Mouse (Mus musculus): ENCODE results near the gene Cyb5b. TPM values are rescaled to one million over a fixed set of nuclear protein-coding genes. Genes with fewer than 3 reads are reported as not detected.
"Not testable (repeated sequence)": the region's sequence is repeated elsewhere in the genome, so short reads cannot be mapped to it uniquely, and the experiment has no call there.

The Cyb5b gene
- 10 to 100 TPM; 83.4 to 84.5 TPM for total RNA-seq (2021)
- long read RNA-seq, experiment 1, full-length matches to known transcripts, result 117 of 154 reads
- long read RNA-seq, experiment 1, partial matches to known transcripts, result 0 of 154 reads
- long read RNA-seq, experiment 1, other reads (novel, unspliced or antisense), result 37 of 154 reads
- long read RNA-seq, experiment 2, full-length matches to known transcripts, result 108 of 134 reads
- long read RNA-seq, experiment 2, partial matches to known transcripts, result 0 of 134 reads
- long read RNA-seq, experiment 2, other reads (novel, unspliced or antisense), result 26 of 134 reads

DNA sequence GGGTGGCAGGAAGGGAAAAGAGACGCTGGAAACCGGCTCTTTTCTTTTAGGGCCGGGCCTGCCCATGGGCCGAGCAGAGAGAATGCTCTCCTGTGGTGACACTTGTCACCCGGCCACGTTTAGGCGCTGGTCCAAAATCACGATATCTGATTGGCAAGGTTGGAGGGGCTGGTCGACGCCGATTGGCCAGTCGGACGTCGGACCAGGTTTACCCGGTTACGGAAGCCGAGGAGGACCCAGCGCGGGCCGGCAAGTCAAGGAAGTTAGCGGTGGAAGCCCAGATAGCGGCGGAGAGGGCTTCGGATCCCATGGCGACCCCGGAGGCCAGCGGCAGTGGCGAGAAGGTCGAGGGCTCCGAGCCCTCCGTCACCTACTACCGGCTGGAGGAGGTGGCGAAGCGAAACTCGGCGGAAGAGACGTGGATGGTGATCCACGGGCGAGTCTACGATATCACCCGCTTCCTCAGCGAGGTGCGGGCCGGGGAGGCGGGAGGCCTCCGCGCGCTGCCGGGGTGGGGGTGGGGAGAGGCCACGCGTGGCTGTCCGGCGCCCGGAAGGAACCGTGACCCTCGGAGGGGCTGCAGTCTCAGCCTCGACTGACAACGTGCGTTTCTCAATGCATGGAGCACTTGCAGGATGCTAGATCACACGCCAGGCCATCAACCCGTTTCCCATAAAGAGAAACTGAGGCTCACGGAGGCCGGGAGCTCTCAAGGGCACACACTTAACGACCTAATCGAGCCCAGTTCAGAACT is at the start of gene Cyb5b:
Gene Cyb5b (plus strand): TSS at position 237 of the 754 bp plus-strand sequence.
- intact Hi-C loops (cut with DNase I), result no loop called here
- peak; percentile 93 for DNase-seq (ENCODE audit: low spot score in 2 of 2)

DNA sequence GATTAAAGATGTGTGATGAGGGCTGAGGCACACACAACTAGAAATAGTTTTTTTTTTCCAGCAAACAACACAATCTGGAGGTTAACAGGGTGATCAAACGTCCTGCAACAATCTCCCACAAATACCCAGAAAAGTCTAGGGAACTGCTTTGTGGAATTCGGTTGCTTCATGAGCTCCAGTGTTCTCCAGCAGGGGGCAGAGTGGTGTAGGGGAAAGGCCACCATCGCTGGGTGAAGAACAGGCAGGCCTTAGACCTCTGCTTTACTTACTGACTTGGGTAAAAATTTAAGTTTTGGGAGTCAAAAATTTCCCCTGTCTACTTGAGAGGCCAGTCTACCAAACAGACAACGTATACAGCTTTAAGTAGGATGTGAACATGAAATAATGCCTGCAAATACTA is 45.9 kb upstream of the Cyb5b start:
- intact Hi-C loops (cut with DNase I), result no loop called here

DNA sequence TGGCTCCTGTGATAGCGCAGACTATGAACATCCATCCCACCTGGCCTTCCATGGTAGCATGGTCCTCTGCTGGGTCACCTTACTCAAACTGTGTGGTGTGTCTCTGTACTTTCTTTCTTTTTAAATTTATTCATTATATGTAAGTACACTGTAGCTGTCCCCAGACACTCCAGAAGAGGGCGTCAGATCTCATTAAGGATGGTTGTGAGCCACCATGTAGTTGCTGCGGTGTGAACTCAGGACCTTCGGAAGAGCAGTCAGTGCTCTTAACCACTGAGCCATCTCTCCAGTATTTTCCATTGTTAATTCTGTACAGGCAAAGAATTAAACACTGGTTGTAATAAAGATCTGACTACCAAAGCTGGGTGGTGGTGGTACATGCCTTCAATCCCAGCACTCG is 42.4 kb upstream of the Cyb5b start:
- intact Hi-C loops (cut with DNase I), result loop anchor here (5.0 kb wide), 1 partner anchor 319 kb away; the partner anchor contains the start of gene Nob1
- not testable (repeated sequence) for DNase-seq (ENCODE audit: low spot score in 2 of 2)

More for the DNA sequence above, 45.9 kb upstream of the Cyb5b start:
- peak; percentile 45 to 72 for DNase-seq (ENCODE audit: low spot score in 2 of 2)

DNA sequence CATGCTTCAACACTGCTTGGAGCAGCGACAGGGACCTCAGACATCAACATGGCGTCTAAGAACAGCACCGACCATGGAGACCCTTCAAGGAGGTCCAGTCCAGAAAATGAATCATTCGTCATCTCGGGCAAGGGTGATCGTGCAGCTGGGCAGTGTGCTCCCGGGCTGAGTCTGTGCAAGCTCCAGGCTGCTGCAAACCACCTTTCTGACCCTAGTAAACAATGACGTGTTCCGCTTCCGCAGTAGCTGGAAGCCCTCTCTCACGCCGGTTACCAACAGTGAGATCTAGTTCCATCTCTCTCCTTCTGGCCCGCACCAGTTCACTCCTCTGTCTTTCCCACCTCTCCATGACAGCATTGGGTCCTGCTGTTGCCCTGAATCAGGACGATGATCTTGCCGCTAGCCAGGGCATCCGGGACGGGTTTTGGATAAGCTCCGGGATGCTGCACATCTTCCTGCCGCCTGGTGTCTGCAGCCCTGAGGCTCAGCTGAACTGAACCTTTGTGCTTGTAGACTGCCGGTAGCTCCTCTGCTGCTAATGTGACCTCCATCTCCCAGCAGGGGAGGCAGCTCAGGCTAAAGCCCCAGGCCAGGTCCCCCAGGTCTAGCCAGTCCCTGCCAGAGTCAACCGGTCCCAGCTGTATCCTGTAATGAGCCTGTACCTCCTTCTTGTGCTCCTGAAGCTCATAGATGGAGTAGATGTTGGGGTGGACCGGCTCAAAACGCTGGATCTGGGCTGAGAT is 41.3 kb upstream of the Cyb5b start:
- intact Hi-C loops (cut with DNase I), result loop anchor here (5.0 kb wide), 1 partner anchor 318 kb away; the partner anchor contains the start of gene Nob1
- no peak for DNase-seq (ENCODE audit: low spot score in 2 of 2)

DNA sequence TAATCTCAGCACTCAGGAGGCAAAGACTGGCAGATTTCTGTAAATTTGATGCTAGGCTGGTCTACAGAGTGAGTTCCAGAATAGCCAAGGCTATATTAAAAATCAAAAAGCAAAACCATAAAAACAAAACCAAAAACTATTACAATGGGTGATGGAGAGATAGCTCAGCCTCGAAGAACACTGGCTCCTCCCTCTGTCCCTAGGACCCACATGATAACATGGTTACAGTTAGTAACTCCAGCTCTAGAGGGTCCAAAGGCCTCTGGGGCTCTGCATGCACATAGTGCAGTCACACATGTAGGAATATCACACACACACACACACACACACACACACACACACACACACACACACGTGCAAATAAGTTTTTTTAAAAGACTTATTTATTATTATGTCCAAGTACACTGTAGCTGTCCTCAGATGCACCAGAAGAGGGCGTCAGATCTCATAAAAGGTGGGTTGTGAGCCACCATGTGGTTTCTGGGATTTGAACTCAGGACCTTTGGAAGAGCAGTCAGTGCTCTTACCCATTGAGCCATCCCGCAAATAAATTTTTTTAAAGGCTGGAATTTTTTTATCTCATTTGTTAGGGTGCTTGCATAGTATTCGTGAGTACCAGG is 40.5 kb upstream of the Cyb5b start:
- no peak for DNase-seq (ENCODE audit: low spot score in 2 of 2)
- intact Hi-C loops (cut with DNase I), result loop anchor here (5.0 kb wide), 1 partner anchor 317 kb away; the partner anchor contains the start of gene Nob1

DNA sequence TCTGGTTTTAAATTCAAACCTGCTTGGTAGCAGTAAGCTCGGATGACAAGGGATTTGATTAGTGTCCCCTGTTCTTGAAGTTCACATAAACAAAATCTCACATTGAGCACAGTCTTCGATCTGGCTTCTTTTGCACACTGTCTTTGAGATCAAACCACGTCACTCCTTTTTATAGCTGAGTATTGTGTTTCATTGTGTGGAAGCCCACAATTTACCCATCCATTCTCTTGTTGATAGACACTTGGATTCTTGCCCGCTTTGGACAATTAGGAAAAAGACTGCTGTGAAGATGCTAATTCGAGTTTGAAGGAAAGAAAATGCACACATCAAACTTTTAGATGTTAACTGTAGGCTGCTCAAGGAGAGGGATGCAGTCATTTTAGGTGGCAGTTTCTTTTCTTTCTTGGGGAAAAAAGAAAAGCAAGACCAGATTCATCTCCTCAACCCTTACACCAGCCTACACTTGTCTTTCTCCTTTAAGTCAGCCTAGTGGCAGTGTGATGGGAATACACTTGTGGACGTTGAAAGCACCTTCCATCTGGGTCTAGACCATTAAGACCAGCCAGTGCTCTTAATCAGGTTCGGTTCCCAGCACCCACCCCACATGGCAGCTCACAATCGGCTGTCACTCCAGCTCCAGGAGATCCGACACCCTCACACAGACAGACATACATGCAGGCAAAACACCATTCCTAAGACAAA is 39.7 kb upstream of the Cyb5b start:
- no peak for DNase-seq (ENCODE audit: low spot score in 2 of 2)

DNA sequence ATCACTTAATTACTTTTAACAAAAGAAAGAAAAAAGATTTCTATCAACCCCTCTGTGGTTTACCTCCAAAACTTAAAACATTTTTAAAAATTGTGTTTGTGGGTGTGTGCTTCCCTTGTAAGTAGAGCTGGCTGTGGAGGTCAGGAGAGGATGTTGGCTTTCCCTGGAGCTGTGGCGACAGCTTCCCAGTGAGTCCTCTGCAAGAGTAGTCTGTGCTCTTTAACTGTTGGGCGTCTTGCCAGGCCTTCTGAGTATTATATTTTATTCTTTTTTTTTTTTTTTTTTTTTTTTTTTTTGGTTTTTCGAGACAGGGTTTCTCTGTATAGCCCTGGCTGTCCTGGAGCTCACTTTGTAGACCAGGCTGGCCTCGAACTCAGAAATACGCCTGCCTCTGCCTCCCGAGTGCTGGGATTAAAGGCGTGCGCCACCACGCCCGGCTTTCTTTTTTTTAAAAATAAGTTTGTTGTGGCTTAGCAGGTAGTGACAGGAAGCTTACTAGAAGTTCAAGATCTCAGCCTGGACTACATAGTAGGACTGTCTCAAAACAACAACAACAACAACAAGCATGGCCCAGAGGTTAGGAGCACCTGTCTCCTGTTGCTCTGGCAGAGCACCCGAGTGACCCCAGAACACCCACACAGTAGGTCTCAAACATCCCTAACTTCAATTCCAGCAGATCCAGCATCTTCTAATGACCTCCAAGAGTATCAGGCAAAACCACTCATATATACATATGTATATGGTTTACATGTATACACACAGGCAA is 38.9 kb upstream of the Cyb5b start:
- no peak for DNase-seq (ENCODE audit: low spot score in 2 of 2)
- intact Hi-C loops (cut with DNase I), result no loop called here

More for the DNA sequence above, 39.7 kb upstream of the Cyb5b start:
- intact Hi-C loops (cut with DNase I), result no loop called here

DNA sequence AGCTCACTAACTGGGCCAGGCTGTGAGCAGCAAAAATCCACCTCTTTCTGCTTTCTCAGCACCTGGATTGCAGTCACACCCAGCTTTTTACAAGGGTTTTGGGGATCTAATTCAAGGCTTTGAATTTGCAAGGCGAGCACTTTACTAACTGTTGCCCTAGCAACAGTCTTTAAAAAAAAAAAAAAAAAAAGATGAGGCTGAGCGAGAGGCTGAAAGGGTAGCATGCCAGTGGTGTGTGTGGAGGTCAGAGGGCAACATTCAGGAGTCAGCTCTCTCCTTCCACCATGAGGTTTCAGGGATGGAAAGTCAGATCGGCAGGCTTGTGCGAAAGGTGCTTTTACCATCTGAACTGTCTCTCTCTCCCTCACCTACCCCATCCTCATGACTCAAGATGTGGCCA is 37.2 kb upstream of the Cyb5b start:
- intact Hi-C loops (cut with DNase I), result no loop called here
- no peak for DNase-seq (ENCODE audit: low spot score in 2 of 2)

DNA sequence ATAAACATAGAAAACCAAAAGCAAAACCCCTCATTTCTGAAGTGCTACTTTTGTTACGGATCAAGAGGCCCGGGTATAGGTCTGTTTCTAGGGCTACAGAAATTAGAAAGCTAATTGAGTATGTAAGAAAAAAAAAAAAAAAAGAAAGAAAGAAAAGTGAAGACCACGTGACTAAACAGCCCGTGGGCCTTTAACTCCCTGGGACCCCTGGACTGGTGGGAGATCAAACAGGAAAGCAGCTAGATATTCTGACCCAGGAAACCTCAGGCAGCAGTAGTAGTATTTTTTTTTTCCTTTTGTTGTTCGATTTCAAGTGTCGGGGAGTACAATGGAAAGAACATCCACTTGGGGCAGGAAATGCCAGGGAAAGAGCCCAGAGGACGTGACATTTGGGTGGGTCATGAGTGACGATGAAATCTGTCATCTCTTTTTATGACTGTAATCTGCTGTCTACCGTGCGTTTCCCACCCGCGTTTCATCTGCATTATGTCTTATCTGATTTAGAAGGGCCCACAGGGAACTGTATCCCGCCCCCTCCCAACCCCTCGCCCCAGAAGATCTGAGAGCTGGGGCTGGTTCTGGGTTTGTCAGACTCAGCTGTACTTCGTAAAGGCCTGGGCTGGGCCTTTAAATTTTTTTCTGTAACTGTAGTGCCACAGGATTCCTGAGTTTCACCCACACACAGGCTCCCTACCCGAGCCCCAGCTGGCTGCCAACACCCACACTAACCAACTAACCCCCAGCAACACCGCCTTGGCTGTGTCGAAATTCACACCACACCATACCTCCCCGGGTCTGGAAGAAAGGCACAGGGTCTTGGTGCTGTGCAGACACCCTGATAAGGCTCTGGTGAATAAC is 36.1 kb upstream of the Cyb5b start:
- DNase-seq (ENCODE audit: low spot score in 2 of 2), result peak; percentile 19 to 38
- intact Hi-C loops (cut with DNase I), result no loop called here

DNA sequence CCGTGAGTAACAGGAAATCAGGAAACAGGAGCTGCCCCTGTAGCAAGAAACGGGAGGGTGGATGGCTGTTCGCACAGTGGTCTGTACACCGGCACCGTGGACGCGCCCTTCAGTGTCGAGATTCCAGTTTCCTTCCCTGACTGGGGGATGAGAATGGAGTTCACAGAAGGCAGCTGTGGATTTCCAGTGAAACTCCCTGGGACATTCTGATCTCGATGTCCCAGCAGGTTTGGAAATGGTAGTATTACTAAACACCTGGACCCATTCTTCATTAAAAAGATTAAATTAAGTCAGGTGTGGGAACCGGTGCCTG is 35.5 kb upstream of the Cyb5b start:
- no peak for DNase-seq (ENCODE audit: low spot score in 2 of 2)
- intact Hi-C loops (cut with DNase I), result no loop called here

DNA sequence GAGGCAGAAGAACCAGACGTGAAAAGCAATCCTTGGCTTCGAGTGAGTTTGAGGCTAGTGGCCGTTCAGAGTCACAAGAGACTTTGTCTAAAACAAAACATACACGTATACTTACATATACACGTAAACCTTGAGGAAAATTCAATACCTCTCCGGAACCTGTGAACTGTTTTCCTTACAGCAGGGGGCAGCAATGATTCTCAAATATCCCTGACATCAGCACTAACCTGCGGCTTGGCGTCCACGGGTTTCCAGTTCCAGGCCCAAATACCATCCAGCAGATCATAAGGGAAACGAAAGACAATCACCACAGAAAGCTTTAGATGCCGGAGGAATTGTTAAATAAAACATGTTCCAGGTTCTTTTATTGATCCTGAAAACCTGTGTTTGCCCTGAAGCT is 34.4 kb upstream of the Cyb5b start:
- intact Hi-C loops (cut with DNase I), result loop anchor here (1.0 kb wide), 1 partner anchor 208 kb away; no protein-coding TSS in a partner anchor

DNA sequence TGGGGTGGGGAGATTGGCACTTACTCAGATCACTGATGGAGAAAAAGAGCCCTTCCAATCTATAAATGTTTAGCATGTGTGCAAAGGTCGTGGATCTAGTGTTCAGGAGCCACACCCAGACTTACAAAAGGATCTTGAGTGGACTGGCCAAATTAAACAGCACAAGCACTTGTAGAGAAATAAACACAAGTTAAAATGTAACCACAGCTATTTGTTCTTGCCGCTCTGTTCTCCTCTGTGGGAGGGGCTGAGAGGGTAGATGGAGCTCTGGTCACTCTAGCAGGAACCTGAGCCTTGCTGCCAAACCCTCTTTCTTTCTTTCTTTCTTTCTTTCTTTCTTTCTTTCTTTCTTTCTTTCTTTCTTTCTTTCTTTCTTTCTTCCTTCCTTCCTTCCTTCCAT is 33.4 kb upstream of the Cyb5b start:
- DNase-seq (ENCODE audit: low spot score in 2 of 2), result no peak

More for the DNA sequence above, 34.4 kb upstream of the Cyb5b start:
- peak; percentile 86 to 87 for DNase-seq (ENCODE audit: low spot score in 2 of 2)

DNA sequence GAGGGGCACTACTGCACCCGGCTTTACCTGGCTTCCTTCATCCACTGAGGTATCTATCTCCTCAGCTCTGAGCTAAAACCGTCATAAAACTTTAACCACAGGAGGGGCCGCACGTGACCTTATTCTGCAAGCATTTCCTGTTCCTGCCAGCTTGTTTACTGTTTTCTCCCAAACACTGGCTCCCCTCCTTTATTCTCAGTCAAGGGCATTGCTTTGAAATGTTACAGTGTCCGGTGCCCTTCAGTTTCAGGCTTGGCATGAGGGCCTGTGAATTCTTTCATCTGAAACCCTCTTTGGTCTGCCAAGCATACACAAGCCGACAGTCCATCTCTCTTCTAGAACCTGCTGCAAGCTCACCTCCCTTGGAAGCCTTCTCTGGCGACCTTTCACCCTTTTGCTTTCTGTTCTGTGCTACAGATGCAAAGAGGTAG is 31.6 kb upstream of the Cyb5b start:
- DNase-seq (ENCODE audit: low spot score in 2 of 2), result no peak
- intact Hi-C loops (cut with DNase I), result no loop called here

More for the DNA sequence above, 33.4 kb upstream of the Cyb5b start:
- intact Hi-C loops (cut with DNase I), result no loop called here

DNA sequence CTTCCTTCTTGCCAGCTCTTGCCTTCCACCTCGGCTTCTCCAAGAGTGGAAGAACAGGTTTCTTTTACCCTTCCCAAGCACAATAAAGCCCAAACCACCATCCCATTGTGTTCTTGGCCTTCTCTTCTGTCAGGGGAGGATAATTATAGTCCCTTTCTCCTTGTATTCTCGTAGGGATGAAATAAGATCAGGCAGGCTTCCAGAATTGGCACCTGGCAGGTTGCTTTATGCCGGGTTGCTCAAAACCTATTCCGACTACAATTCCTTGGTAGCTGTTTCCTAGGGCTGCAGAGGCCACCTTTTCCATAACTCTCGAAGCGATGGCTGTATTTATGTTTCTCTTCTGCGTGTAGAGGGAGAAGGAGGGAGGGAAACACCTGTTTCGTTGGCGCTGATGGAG is 31.0 kb upstream of the Cyb5b start:
- intact Hi-C loops (cut with DNase I), result no loop called here
- no peak for DNase-seq (ENCODE audit: low spot score in 2 of 2)

DNA sequence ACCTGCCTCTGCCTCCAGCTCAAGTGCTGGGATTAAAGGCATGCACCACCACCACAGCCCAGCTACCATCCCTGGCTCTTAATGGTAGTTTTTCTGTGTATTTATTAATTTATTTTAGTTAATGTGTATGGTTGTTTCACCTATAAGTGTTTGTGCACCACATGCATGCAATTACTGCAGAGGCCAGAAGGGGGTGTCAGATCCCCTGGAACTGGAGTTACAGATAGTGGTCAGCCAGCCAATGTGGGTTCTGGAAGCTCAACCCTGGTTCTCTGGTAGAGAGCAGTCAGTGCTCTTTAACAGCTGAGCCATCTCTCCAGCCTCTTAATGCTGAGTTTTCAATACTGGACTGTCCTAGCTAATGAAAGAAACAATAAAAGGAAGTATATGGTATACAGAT is 29.6 kb upstream of the Cyb5b start:
- intact Hi-C loops (cut with DNase I), result no loop called here
- no peak for DNase-seq (ENCODE audit: low spot score in 2 of 2)

DNA sequence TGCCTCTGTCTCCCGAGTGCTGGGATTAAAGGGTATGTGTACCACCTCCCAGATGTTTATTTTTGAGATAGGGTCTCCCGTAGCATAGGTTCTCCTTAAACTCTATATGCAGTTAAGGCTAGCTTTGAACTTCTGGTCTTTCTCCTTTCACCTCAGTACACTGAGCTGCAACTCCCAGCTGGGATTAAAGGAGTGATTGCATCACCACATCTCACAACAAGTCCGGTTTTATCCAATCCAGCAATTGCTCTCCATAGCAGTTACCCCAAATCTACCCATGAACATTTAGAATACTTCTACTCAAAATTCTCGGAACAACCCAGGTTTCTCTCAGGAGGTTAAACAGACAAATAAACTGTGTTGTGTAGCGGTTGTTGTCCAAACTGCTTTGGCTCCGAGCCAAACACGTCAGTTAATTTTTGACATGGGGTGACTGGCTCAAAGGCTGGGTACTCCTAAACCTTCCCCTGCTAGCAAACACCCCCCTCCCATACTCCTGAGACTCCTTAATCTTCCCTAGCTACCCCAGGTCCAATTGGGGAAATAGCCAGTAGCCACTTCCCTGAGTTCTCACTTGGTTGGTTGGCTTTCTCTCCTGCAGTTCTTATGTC is 28.7 kb upstream of the Cyb5b start:
- intact Hi-C loops (cut with DNase I), result no loop called here
- DNase-seq (ENCODE audit: low spot score in 2 of 2), result no peak

DNA sequence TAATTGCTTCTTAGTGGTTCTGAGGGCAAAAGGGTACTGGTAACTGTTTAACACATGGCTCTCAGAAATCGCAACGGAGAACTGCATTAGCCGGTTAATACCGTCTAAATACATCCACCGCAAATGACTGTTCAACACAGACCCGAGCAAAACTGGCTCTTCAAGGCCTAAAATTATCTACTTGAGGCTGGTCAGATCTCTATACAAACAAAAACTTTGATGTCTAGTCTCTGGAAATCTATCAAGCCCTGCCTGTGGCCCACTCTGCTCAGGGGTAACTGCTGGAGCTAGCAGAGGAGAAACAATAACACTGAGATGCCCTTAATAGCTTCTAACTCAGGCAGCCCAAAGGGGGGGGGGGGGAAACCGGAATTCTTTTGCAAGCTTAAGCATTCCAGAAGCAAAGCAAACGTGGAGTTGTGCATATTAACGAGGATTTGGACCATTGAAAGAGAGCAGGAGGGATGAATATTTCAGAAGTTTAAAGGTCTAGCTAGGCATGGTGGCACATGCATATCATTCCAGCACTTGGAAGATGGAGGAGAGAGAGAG is 27.3 kb upstream of the Cyb5b start:
- no peak for DNase-seq (ENCODE audit: low spot score in 2 of 2)
- intact Hi-C loops (cut with DNase I), result no loop called here

Data from left cerebral cortex, postnatal 14 days (tissue).